Mouse (Mus musculus) adrenal gland, postnatal 25 days (tissue): ENCODE measurements at regions not wholly inside any gene's neighbourhood (a gene's known extent, or its start where the extent isn't known, plus 50 kb on each side); places are given as distances from the start of the nearest gene placed in this dataset.

Source experiments
- DNase-seq: peaks from one replicate; pipeline ENCODE4 v3.0.0; 2021; ENCODE audit warnings: mixed read lengths

DNA sequence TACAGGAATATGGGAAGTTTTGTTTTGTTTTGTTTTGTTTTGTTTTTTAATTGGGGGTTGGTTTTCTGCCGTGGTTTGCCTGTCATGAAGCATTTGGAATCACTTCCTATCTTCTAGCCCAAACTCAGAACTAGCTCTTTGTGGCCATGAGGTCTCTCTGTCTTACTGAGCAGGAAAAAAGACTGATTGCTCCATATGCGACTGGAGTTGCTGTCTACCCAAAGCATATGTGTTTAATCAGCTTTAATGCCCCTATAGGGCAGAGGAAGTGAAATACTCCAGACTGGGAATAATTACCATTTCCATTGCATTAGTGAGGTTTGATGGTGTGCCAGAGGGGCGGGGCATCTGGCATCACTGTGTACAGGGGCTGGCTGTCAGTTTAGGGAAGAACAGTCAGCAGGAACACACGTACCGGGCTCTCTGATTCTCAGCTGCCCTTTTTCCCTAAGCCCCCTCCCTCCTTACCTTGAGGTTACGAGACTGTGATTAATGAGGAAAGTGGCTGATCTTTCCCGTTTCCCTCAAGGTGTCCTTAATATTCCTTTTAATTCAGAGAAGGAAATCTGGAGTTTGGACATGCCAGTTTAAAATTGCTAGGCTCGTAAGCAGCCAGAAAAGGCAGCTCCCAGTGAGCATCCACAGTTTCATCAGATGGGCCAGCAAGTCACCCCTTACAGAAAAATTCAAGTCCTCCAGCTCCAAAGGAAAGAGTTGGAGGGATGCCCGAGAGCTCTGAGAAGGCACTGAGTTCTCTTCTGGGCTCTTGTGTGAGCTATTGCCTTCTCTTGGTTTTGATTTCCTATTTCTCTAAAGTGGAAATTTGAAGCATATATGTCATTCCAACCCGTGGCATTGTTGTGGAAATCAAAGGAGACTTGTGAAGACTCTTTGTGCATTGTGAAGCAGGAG is 2482.1 kb upstream of the 5930422O12Rik start:
- DNase-seq: no peak

DNA sequence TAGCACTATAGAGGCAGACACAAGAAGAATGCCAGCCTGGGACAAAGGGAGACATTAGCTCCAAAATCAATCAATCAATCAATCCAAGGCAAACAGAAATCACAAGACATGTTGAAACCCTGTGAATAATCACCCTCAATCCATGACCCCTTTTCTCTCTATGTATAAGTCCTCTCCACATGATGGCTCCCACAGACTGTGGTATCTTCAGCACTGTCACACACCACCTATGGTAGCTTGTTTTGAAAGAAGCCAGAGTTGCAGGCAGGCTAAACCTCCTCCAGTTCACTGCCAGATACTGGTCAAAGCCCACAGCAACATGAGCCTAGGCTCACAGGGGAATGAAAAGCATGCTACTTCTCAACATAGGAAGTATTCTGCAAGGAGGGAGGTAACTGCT is 2475.7 kb upstream of the 5930422O12Rik start:
- DNase-seq: no peak

DNA sequence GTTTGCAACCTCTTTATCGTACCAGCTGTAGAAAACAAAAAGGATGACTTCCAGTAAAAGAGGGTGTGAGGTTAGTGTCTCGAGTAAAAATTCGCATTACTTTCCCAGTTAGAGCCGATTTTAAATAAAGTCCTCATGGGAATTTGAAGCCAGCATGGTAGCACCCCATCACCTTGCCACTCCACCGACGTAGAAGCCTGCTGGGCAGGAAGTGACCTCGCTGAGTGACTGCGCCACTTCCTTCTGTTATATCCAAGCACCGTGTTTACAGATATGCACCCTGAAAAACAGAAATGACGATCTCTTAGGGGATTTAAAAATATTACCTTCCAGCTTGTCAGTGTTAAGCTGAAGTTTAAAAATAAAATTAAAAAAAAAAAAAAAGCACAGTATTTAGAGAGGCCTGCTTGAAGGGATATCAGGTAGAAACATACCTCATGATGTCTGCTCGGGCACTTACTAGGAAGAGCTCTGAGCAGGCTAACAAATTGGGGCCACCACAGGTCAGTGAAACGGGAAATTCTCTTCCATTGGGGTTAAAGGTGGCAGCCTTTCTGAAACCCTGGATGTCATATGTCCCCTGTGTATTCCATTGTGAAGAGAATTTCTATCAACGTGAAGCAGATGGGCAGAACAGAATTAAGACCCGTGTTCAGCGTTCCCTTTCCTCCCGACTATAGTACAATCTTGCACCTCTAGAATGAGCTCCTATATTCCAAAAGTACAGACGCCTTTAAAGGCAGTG is 2468.9 kb upstream of the 5930422O12Rik start:
- DNase-seq: no peak

DNA sequence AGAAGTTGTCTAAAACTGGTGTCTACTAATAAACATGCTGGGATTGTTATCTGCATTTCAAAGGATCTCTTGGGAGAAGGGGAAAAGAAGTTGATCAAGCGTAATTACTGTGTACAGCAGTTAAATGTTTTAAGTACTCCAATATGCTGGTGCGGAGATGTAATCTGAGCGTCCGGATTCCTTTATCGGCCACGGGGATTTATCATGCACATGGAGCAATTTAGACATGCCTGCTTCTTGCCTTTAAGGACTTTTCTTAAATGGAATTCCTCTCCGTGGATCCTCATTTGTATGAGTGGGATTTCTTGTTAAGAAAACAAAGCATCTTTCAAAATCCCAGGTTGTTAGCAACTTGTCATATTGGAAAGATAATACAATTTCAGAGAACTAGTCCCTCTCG is 2468.0 kb upstream of the 5930422O12Rik start:
- no peak for DNase-seq

DNA sequence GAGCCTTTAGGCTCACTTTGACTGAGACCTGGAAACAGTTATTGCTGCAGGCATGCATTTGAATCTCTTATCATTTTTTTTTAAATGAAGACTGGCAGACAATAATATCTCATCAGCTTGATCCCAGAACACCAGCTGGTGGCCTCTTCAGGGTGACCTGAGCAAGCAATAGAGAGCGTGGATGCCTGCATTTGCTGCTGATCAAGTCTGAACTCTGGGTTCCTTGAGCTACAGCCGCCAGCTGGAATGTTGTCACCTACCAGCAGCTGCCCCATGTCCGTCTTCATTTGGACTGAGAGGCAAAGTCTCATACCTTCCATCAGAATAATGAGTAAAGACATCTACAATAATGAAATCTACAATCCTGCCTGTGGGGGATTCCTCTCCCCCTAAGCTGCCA is 2466.3 kb upstream of the 5930422O12Rik start:
- no peak for DNase-seq

DNA sequence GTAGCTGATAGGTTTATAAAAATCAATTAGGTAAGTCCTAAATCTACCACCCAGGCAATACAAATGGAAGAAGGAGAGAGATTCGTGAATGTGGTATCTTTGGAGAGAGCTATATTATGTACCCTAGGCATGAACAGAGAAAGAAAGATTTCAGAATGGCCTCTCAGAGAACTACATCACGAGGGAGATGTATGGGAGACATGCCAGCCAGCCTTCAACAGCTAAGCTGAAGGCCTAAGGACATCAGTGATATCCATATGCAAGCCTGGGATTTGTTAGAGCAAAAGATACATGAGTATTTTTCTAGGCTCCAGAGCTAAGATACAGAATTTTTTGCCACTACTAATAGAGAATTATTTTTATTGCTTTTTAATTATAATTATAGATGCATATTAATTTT is 2445.7 kb upstream of the 5930422O12Rik start:
- DNase-seq: no peak

DNA sequence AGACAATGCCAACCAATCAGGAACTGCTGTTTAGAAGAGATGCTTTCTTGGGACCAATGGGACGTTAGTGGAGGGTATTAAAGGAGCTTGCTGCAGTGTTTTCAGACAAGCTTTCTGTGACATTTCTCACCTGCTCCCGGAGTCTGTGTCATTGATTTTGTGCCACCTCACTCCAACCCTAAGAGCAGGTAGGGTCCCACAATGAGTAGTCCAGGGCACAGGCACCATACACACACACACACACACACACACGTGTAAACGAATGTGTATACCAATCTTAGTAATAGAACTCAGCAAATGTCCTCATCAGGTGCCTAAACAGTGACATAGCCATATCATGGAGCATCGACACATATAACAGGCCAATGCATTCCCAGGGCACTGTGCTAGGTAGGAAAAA is 2440.5 kb upstream of the 5930422O12Rik start:
- DNase-seq: no peak

DNA sequence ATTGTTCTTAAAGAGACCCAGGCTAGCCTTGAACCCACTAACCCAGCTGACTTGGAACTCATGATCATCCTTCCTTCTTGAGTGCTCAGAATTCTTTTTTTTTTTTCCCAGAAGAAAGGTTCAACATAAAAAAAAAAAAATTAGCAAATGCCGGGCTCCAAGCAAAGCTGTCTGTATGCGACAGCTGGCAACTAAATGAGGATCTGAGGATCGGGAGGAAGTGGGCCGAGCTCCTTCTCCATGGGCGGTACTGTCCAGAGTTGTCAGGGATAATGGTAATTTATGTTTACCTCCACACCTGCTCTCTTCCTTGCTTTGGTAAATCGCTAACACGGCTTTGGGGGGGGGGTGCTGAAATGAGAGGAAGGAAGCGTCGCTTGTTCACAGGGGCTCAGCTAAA is 2429.9 kb upstream of the 5930422O12Rik start:
- DNase-seq: no peak

DNA sequence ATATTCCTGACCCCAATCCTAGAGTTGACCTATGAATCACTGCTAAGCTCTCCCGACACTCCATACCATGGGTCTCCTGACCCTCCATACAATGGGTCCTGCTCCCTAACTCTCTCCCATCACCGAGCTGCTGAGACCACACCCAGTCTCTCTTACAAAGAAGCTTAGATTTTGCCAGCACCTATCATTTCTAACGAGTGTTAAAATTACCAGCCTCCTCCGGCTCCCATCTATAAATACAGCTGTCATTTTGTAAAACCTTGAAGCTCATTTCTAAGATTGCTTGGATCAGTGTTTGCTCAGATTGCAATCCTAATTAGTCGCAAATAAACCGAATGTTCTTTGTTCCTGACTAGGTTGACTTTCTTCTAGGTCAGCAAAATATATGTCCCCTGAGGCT is 2428.4 kb upstream of the 5930422O12Rik start:
- DNase-seq: no peak

DNA sequence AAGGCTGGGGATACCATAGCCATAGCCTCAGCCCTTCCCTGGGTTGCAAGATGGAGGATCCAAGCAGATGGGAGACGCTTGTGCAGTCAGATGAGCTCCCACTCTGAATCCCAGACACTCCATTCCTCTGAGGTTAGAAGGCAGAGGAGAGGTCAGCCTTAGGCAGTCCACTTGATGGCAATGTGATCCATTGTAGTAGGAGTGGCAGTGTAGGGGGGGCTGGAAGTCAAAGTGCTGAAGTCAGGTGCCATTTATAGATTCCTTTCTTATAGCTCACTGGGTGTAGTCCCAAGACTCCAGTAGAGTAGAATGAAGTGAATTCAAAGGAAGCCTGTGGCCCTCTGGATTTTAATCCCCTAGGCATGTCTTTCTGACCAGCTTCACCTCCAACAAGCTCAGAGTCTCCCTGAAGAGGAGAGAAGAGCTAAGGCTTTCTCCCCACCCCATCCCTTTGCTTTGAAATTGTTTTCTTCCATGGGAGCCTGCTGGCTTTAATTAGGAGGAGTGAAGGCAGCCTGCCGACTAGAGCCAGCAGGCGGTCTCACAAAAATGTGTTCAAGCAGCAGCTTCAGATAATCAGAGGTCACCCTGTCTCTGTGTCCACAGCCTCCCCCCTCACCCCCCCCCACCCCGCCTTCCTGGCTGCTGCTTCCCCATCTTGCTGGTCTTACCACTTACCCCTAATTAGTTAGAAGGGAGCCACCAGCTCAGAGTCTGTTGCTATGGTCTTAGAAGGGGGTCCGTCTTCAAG is 2426.4 kb upstream of the 5930422O12Rik start:
- DNase-seq: no peak

DNA sequence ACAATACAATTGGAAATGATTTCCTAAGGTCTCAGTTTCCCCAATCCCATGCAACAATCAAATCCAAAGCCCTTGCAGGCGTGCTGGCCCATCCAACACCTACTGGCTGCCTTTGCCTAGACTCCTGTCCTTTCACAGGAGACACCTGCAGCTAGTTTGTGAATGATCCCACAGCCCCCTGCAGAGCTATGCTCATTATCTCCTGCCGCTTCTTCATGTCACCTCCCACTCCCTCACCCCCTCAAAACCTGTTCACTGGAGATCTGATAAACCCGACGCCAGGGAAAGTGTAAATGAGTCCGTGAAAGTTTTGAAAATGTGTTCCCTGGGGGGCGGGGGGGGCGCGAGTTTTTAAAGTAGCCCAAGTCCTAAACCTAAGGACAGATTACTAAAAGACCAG is 2420.2 kb upstream of the 5930422O12Rik start:
- DNase-seq: no peak

DNA sequence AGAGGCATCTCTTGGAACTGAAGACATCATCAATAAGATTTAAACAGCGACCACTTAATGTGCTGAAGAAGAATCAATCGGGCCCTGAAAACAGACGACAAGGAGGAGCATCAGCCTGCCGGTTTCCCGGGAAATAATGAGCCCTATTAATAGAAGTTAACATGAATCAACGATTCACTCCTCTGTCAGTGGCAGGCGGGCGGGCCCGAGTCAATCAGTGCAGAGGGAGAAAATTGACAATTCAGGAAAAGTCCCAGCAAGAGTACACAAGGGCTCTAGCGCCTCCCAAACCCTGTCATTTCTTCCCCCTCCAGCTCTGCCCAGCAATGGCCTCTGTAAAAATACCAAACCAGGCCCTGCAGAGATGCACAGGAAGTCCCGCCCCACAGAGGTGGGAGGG is 2416.4 kb upstream of the 5930422O12Rik start:
- DNase-seq: no peak

DNA sequence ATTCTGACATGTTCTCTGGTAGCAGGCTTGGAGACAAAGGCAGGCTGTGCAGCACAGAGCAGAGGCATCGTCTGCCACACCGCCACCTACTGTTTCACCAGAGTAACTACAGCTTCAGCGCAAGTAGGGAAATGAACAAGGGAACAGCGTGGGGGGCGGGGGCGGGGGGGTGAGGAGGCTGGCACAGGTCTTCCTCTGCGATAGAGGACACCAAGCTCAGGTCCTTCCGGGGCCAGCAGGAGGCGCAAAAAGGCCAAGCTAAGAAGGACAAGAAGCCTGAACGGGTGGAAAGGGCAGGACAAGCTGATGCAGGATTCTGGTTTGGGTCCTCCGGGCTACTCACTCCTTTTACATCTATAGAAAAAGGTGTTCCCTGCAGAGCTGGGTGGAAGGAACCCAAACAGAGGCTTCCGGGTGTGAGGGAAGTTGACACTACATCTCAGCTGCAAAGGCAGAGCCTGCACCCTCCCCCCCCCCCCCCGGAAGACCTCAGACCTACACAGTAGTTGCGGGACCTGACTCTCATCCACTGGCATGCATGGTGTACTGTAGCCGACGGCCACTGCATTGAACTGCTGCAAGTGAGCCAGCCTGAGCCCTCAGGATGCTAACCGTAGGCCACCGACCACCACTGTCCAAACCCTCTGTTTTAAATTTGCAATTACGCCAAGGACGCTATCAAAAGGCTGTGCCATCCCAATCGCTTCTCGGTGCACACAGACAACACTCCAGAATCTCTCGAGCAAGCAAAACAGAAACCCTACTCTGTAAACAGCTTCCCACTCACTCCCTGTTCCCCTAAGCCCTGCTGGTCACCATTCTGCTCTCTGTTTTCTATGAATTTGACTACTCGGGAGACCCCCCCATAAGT is 2396.6 kb upstream of the 5930422O12Rik start:
- DNase-seq: peak; percentile 55

DNA sequence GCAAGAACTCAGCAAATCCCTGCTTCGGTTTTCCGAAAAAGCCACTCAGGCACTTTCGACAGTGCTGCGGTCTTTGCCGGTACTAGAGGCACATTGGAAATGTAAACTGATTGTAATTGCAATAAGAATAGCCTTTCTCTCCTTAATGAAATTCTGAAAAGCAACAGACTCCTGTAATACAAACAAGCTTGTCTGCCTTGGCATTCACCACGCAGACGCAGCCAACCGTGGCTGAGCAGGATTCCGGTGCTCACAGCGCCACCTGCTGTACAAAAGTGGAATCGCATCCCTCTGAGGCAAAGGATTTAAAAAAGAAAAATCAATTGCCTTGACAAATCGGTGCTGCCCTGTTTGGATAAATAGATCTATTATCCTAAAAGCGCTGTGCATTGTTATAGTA is 2395.2 kb upstream of the 5930422O12Rik start:
- DNase-seq: peak; percentile 85

DNA sequence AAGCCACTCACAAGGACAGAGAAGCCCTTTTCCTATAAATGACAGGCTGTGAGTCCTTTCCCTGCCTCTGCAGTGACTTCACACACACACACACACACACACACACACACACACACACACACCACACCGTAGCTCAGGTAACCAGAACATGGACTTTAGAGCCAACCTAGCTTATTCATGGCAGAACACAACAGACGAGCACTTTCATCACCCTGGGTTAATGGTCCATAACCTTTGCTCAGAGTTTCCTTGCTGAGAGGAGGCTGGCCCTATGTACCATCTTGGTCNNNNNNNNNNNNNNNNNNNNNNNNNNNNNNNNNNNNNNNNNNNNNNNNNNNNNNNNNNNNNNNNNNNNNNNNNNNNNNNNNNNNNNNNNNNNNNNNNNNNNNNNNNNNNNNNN is 2391.6 kb upstream of the 5930422O12Rik start:
- DNase-seq: no peak
